Mouse (Mus musculus) embryonic fibroblast, embryonic 13.5 days (primary cell): Measurements from ENCODE around the gene Ctnna3. TPM values are rescaled to one million over a fixed set of nuclear protein-coding genes. Genes with fewer than 3 reads are reported as not detected.

Experiments
- H3K27ac ChIP-seq: 2 replicates; pipeline ENCODE4 v1.5.1; 2012; ENCODE audit warnings: low read length, control low read depth, inconsistent platforms; ENCODE audit not compliant: insufficient read depth
- H3K4me1 ChIP-seq: 2 replicates; pipeline ENCODE4 v1.6.1; 2011; ENCODE audit warnings: low read length; ENCODE audit not compliant: control insufficient read depth, insufficient read depth
- H3K4me3 ChIP-seq: 2 replicates; pipeline ENCODE4 v1.5.1; 2011; ENCODE audit warnings: mild to moderate bottlenecking, control low read depth, low read length; ENCODE audit not compliant: insufficient read depth
- CTCF ChIP-seq: IDR thresholded peaks from 2 replicates; pipeline ENCODE4 v1.5.1; 2011; ENCODE audit warnings: mild to moderate bottlenecking, control low read depth, low read length, moderate library complexity, borderline replicate concordance; ENCODE audit not compliant: insufficient read depth
- POLR2A ChIP-seq: IDR thresholded peaks from 2 replicates; pipeline ENCODE4 v1.6.1; 2011; ENCODE audit warnings: low read depth, mild to moderate bottlenecking, control low read depth, low read length, moderate library complexity
- polyA plus RNA-seq: library from polyadenylated mRNA; stranded (reverse); fragments of >200 nt; gene quantifications from 2 replicates; pipeline ENCODE4 v1.2.4, GENCODE M21; 2011; ENCODE audit warnings: low read depth; ENCODE audit not compliant: missing spikeins, insufficient read length

Gene Ctnna3
- polyA plus RNA-seq, 1 experiment, result 0.14 TPM

DNA sequence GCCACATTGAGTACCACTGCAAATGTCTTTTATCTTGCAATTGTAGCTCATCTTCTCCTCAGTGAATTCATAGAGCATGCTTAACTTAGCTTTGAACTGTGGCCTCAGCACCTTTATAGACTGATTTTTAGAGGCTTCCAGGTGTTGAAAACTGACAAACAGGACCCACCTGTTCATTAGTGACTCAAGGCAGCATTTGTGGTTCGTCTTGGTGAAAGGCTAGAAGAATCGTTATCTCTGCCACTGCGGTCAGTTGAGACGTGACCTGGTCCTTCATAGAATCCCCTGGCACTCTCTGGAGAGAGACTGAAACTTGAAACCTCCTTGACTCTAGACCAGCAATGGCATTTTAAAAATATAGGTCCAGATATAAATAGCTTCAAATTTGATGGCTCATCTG lies 96.1 kb downstream of the Ctnna3 start:
- Histone ChIP-seq H3K4me1 (no peaks in the 10 kb centered on the region), H3K4me3 (no peak overlapping the region), H3K27ac (no peak overlapping the region)
- TF ChIP-seq POLR2A, result no peak
- no peak for TF ChIP-seq CTCF

DNA sequence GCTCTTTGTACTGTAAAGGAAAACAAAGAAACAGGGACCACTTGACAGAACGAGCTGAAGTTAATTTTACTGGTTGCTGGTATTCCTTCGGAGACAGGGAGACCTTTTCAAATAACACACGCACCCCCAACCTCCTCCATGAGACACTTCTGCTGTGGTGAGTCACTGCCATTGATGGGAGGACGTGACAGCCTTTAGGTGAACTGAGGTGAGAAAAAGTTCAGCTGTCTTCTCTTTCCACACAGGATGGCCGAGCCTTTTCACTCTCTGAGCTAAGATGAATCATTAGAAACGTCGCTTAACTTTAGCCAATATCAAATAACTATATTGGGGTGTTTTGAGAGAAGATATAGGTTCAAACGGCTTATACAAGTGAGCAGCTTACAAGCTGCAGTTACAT lies 102.5 kb downstream of the Ctnna3 start:
- Histone ChIP-seq H3K27ac (no peak overlapping the region), H3K4me1 (no peaks in the 10 kb centered on the region), H3K4me3 (no peak overlapping the region)
- TF ChIP-seq POLR2A (no peak), CTCF (no peak)

DNA sequence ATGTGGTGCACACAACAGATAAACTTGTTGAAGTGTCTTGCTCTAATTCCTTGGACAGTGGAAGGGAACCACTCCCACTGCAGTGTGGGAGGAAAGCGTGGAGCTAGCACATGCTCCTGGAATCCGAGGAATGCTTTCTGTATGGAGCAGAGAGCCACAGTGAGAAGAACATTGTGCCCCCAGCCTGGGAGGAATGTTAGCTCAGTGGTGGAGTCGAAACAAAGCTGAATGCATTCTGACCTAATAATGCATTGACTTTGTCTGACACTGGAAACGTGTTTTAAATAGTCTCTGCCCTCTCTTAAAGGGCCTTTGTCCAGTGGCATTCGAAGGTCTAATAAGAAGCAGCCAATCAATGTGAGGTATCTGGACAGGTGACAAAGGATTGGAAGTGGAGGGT lies 111.9 kb downstream of the Ctnna3 start:
- no peak for TF ChIP-seq CTCF
- TF ChIP-seq POLR2A, result no peak
- peak overlapping the region; percentile 86 for H3K27ac ChIP-seq
- H3K4me1 ChIP-seq, result peaks cover 6% of the 10 kb centered on the region; the same call in 1 of the 2 replicates
- no peak overlapping the region for H3K4me3 ChIP-seq

DNA sequence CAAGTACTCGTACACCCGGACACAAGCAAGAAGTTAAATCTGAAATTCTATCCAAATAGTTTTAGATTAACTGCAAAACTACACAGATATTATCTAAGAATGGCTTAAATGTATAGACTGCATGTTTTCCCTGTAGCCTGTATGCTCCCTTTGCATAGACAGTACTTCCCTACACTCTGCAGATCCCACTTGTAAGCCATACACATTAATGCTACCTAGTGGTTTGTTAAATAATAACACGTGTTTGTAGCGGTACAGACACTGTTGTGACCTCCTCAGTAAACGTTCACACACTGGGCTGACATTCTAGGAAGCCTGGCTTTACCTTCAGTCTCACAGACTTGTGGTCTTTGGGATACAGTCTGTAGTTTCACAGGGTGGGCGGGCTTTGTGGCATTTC lies 112.6 kb downstream of the Ctnna3 start:
- Histone ChIP-seq H3K4me3 (no peak overlapping the region), H3K4me1 (peaks cover 6% of the 10 kb centered on the region; the same call in 1 of the 2 replicates), H3K27ac (peak overlapping the region; percentile 86)
- TF ChIP-seq POLR2A, result no peak
- TF ChIP-seq CTCF, result no peak

DNA sequence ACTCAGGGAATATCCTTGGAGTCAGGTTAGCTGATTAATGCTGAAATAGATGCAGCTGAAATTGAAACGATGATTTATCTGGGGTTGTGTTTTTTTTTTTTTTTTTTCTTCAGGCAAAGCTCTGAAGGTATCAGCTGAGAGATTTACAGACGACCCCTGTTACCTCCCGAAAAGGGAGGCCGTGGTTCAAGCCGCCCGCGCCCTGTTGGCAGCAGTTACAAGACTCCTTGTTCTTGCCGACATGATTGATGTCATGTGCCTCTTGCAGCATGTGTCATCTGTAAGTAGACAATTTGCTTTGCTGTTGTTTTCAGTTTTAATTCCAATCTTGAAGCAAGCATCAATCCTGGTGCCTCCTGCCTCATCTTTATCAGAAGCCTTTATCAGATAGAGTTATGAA lies 136.8 kb downstream of the Ctnna3 start:
- no peak for TF ChIP-seq CTCF
- TF ChIP-seq POLR2A, result no peak

DNA sequence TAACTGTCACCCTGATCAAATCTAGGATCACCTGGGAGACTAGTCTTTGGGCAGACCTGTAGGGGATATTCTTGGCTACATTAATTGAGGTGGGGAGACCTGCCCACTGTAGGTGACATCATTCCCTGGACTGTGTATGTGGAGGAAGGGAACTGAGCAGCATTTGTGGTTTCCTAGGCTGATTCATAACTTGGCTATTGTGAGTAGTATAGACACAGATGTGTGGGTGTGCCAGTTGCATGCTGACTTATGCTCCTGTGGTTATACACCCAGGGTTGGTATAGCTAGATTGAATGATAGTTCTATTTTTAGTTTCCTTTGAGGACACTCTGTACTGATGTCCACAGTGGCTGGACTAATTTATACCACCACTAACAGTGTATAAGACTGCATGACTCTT lies 141.7 kb downstream of the Ctnna3 start:
- TF ChIP-seq CTCF, result no peak
- no peak for TF ChIP-seq POLR2A
- Histone ChIP-seq H3K4me3 (no peak overlapping the region), H3K27ac (no peak overlapping the region), H3K4me1 (peaks cover 4% of the 10 kb centered on the region)

More for the DNA sequence above, 136.8 kb downstream of the Ctnna3 start:
- Histone ChIP-seq H3K4me3 (no peak overlapping the region), H3K27ac (no peak overlapping the region), H3K4me1 (no peaks in the 10 kb centered on the region)

DNA sequence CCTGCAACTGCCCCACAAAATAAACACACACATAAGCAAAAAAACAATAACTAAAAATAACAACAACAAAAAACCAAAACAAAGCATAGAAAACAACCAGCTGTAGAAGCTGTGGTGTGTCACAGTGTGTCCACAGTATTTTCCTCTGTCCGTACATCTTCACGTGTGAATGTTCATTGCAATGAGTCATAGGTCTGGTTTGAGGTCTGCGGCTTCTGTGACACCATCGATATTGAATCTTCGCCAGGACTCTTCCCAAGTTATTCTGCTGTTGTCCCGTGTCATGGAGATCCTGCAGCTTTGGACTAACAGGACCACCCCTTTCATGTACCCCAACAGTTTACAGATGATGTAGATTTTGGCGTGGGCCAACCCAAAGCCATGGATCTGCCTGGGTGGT lies 143.0 kb downstream of the Ctnna3 start:
- no peak overlapping the region for H3K27ac ChIP-seq
- TF ChIP-seq CTCF (no peak), POLR2A (no peak)

DNA sequence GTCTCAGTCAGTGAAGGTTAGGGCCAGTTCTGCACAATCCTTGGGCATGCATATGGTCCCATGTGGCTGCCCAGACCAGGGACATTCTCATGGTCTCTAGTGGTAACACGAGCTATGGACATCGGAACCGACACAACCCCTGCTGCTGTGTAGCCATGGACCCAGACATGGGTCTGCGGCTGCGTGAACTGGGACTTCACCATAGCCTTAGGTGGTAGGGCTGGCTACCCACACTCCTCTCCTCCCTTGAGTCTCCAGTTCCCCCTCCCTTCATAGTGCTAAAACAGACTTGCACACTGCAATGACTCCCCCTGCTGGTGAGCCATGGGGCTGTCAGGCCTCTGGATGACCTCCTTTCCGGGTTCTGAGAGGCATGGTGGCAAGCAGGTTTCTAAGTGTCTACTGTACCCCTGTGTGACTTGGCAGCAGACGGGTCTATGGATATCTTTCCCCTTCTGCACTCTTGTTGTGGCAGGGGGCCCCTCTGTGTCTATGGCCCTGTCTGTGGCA lies 144.3 kb downstream of the Ctnna3 start:
- no peak overlapping the region for H3K27ac ChIP-seq
- no peak for TF ChIP-seq POLR2A
- TF ChIP-seq CTCF, result peak; percentile 22; the same call in 1 of the 2 replicates

More for the DNA sequence above, 143.0 kb downstream of the Ctnna3 start:
- H3K4me1 ChIP-seq, result peaks cover 4% of the 10 kb centered on the region
- no peak overlapping the region for H3K4me3 ChIP-seq

DNA sequence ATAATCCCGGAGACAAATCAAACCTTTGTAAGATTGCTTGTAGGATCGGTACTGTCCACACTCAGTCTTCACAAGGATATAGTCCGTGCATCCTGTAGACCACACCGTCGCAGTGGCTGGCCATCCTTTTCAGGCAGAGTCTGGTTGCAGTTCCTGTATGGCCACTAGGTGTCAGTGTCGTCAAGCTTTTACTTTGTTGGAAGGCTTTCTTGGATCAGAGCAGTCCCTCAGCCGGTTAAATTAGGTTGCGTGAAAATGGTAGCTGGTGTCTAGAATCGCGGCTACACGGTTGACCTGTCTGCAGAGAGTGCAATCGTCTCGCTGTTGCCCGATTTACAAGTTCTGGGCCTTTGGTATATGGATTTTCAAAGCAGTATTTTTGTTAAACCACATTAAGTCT lies 152.7 kb downstream of the Ctnna3 start:
- TF ChIP-seq CTCF (peak; percentile 65; the same call in 1 of the 2 replicates), POLR2A (no peak)

More for the DNA sequence above, 144.3 kb downstream of the Ctnna3 start:
- Histone ChIP-seq H3K4me1 (peaks cover 4% of the 10 kb centered on the region), H3K4me3 (no peak overlapping the region)

DNA sequence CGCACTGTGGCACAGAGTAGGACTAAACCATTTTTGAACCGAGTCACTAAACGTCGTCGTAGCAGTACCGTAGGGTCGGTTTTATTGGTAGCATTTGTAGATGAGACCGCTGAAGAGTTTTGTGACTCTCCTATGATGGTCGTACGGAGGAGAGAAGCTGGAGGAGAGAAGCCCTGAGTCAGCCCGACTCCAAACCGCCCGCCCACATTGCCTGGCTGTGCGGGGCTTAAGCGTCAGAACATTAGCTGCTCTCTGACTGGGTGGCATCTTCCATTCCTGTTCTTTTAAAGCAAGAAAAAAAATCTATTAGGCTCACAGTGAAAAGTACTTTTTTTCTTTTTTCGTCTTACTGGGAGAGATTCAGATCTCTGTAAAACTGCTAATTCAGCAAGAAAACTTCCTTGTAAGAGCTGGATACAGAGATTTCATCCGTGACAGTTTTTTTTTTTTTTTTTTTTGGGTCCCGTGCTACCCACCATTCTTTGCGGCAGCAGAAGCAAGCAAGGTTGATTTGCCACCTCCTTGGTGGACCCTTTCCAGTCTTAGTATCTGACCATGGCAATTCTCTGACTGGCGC lies 154.0 kb downstream of the Ctnna3 start:
- TF ChIP-seq CTCF (no peak), POLR2A (no peak)
- no peak overlapping the region for H3K27ac ChIP-seq
- H3K4me3 ChIP-seq, result no peak overlapping the region
- no peaks in the 10 kb centered on the region for H3K4me1 ChIP-seq

More for the DNA sequence above, 152.7 kb downstream of the Ctnna3 start:
- Histone ChIP-seq H3K4me1 (no peaks in the 10 kb centered on the region), H3K27ac (no peak overlapping the region), H3K4me3 (no peak overlapping the region)

DNA sequence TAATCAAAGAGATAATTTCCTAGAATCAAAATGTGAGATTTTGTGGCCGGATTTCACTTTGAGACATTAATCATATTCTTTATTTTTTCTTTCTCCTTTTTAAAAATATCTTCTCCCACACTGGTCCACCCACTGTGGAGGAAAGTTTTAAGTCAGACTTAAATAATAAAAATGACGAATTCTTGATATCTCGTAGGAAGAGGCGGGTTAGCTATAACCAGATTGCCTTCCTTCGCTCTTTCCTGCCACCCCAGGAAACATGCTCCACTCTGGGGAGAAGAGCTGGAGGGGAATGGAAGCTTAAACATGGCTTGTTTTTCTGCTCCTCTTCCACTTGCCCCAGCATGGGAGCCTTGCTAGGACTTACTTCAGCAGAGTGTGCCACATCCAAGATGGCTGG lies 169.5 kb downstream of the Ctnna3 start:
- Histone ChIP-seq H3K4me3 (no peak overlapping the region), H3K4me1 (no peaks in the 10 kb centered on the region)
- TF ChIP-seq CTCF (no peak), POLR2A (no peak)

More for the DNA sequence above, 169.5 kb downstream of the Ctnna3 start:
- no peak overlapping the region for H3K27ac ChIP-seq
